In the genomic region with DNA sequence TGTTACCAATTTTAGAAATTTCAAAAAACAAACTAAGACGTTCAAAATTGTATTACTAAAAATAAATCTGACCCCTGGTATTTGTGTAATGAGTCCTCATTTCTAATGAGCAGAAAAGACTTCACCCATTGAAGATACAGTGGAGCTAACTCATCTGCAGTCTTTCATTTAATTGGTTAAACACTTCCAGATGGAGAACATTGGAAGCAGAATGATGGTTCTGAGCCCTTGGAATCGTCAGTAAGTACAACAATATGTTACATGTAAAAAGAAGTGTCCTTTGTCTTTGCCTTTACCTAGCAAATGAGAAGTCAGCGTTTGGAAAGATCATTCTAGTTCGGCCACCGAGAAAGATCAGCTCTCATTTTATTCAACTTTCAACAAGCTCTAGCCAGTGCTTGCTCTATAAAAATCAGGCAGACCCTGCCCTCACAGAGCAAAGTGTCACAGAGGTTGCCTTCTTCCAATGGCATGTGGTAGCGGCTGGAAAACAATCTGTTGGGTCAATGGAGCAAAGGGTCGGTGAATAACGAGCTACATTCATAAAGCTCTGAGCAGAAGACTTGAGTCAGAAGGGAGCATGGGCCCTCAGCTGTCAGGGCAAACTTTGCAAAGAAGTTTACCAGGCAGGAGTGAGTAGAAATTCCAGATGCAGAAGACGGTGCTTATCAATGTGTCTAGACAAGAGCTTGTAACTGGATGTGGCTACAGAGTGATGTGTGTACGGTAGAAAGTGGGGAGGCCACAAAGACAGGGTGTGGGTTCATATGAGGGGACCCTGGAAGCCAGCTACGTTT, we compare ENCODE assay signal across 9 mouse cellular contexts. TPM values are rescaled to one million over a fixed set of nuclear protein-coding genes. Genes with fewer than 3 reads are reported as not detected.
A peak's percentile ranks its signal among the peaks of the same experiment; 100 is the strongest.
DNase-seq lines count a peak whose midpoint lies in the region; ATAC-seq lines count a peak whose summit lies in the region.
"Had no signal": no experiment of that assay in that cellular context is flagged by ENCODE, and none has a peak within 500 bp of the region (broad histone marks: within the 10 kb centered on the region; RNA-seq: fewer than 3 reads in every experiment).

No protein-coding gene starts in this region.

- H3K27ac ChIP-seq in heart, embryonic 10.5 days, result 0 out of 2 replicates have a peak overlapping the region, but pooled peaks have one; percentile 47
- no peak overlapping the region for H3K27ac ChIP-seq in midbrain, embryonic 13.5 days
- H3K27ac ChIP-seq in midbrain, embryonic 11.5 days (ENCODE audit: low read depth, low read length), result no peak overlapping the region
- peak overlapping the region; percentile 72 for H3K27ac ChIP-seq in intestine, embryonic 16.5 days (ENCODE audit: low read length)
- H3K27ac ChIP-seq in neural tube, embryonic 11.5 days (ENCODE audit: low read depth, low read length), result 0 out of 2 replicates have a peak overlapping the region, but pooled peaks have one; percentile 34
- H3K27ac ChIP-seq: midbrain, embryonic 10.5 days had no signal

- intact Hi-C loops in heart, postnatal 14 days (cut with DNase I), result no loop called here

- H3K4me1 ChIP-seq in heart, embryonic 10.5 days, result peaks cover 13% of the 10 kb centered on the region
- no peaks in the 10 kb centered on the region for H3K4me1 ChIP-seq in midbrain, embryonic 13.5 days (replicated peaks)
- no peaks in the 10 kb centered on the region for H3K4me1 ChIP-seq in midbrain, embryonic 11.5 days (ENCODE audit: control insufficient read depth, insufficient read depth, low read length)
- H3K4me1 ChIP-seq in intestine, embryonic 16.5 days (ENCODE audit: control insufficient read depth, insufficient read depth, low read length), result peaks cover 9% of the 10 kb centered on the region
- no peaks in the 10 kb centered on the region for H3K4me1 ChIP-seq in neural tube, embryonic 11.5 days (ENCODE audit: control insufficient read depth, insufficient read depth, low read length)

- 52% methylated on average over 11 of the region's 11 CpGs for WGBS in heart, embryonic 10.5 days
- WGBS in midbrain, embryonic 13.5 days, result 75% methylated on average over 11 of the region's 11 CpGs
- WGBS in midbrain, embryonic 11.5 days, result 72% methylated on average over 11 of the region's 11 CpGs
- WGBS in intestine, embryonic 16.5 days, result 60% methylated on average over 11 of the region's 11 CpGs
- 57% methylated on average over 11 of the region's 11 CpGs for WGBS in neural tube, embryonic 11.5 days

- H3K9ac ChIP-seq in midbrain, embryonic 13.5 days (replicated peaks), result no peak overlapping the region
- H3K9ac ChIP-seq in midbrain, embryonic 11.5 days (ENCODE audit: low read length), result no peak overlapping the region
- H3K9ac ChIP-seq in intestine, embryonic 16.5 days (ENCODE audit: low read depth, low read length), result no peak overlapping the region
- H3K9ac ChIP-seq in neural tube, embryonic 11.5 days (ENCODE audit: low read length), result no peak overlapping the region

- 0 out of 2 replicates have a peak, but pooled peaks have one; percentile 4 for ATAC-seq in midbrain, embryonic 13.5 days
- no peak for ATAC-seq in midbrain, embryonic 11.5 days (ENCODE audit: low FRiP score)
- ATAC-seq in intestine, embryonic 16.5 days, result no peak
- ATAC-seq in neural tube, embryonic 11.5 days (ENCODE audit: insufficient read depth, low FRiP score, low TSS enrichment), result no peak

- no peaks in the 10 kb centered on the region for H3K27me3 ChIP-seq in heart, embryonic 10.5 days (ENCODE audit: insufficient read depth, poor library complexity, severe bottlenecking)
- no peaks in the 10 kb centered on the region for H3K27me3 ChIP-seq in midbrain, embryonic 13.5 days
- no peaks in the 10 kb centered on the region for H3K27me3 ChIP-seq in midbrain, embryonic 11.5 days (ENCODE audit: control insufficient read depth, insufficient read depth, low read length)
- no peaks in the 10 kb centered on the region for H3K27me3 ChIP-seq in intestine, embryonic 16.5 days (replicated peaks; ENCODE audit: control insufficient read depth, insufficient read depth, low read length)
- H3K27me3 ChIP-seq in neural tube, embryonic 11.5 days (ENCODE audit: control insufficient read depth, insufficient read depth, low read length), result no peaks in the 10 kb centered on the region

- H3K4me3 ChIP-seq in heart, embryonic 10.5 days, result no peak overlapping the region
- no peak overlapping the region for H3K4me3 ChIP-seq in midbrain, embryonic 13.5 days (replicated peaks)
- no peak overlapping the region for H3K4me3 ChIP-seq in midbrain, embryonic 11.5 days (ENCODE audit: low read depth, low read length)
- H3K4me3 ChIP-seq in intestine, embryonic 16.5 days (ENCODE audit: low read length), result no peak overlapping the region
- H3K4me3 ChIP-seq in neural tube, embryonic 11.5 days (ENCODE audit: low read depth, low read length), result no peak overlapping the region
- H3K4me3 ChIP-seq: midbrain, embryonic 10.5 days had no signal

- H3K36me3 ChIP-seq in heart, embryonic 10.5 days, result no peaks in the 10 kb centered on the region
- H3K36me3 ChIP-seq in midbrain, embryonic 13.5 days, result no peaks in the 10 kb centered on the region
- H3K36me3 ChIP-seq in midbrain, embryonic 11.5 days (ENCODE audit: control insufficient read depth, insufficient read depth, low read length), result no peaks in the 10 kb centered on the region
- no peaks in the 10 kb centered on the region for H3K36me3 ChIP-seq in intestine, embryonic 16.5 days (ENCODE audit: control insufficient read depth, insufficient read depth, low read length)
- no peaks in the 10 kb centered on the region for H3K36me3 ChIP-seq in neural tube, embryonic 11.5 days (ENCODE audit: control insufficient read depth, insufficient read depth, low read length)
- H3K36me3 ChIP-seq: midbrain, embryonic 10.5 days had no signal

- peak; percentile 68 for DNase-seq in heart, embryonic 10.5 days (ENCODE audit: low spot score)
- no peak for DNase-seq in heart, postnatal 14 days
- no peak for DNase-seq in midbrain, embryonic 11.5 days (ENCODE audit: low spot score, missing footprints)
- peak; percentile 16 for DNase-seq in neural tube, embryonic 11.5 days (ENCODE audit: low spot score)
- DNase-seq in right cerebral cortex, adult 18-20 months, result no peak
- DNase-seq in thymus, postnatal 14 days, result no peak

- no peak overlapping the region for H3K4me2 ChIP-seq in midbrain, embryonic 13.5 days (replicated peaks)
- H3K4me2 ChIP-seq in midbrain, embryonic 11.5 days, result no peak overlapping the region
- H3K4me2 ChIP-seq in intestine, embryonic 16.5 days (ENCODE audit: low read depth, low read length), result no peak overlapping the region
- H3K4me2 ChIP-seq in neural tube, embryonic 11.5 days (ENCODE audit: low read depth), result no peak overlapping the region

- no peaks in the 10 kb centered on the region for H3K9me3 ChIP-seq in heart, embryonic 10.5 days
- H3K9me3 ChIP-seq in midbrain, embryonic 13.5 days, result no peaks in the 10 kb centered on the region
- H3K9me3 ChIP-seq in midbrain, embryonic 11.5 days (ENCODE audit: control insufficient read depth, low read length), result no peaks in the 10 kb centered on the region
- H3K9me3 ChIP-seq in intestine, embryonic 16.5 days (ENCODE audit: control insufficient read depth, low read length), result peaks cover 2% of the 10 kb centered on the region
- H3K9me3 ChIP-seq in neural tube, embryonic 11.5 days (ENCODE audit: control insufficient read depth, low read length), result no peaks in the 10 kb centered on the region
- H3K9me3 ChIP-seq: midbrain, embryonic 10.5 days had no signal

RNA-seq across cellular contexts. Expression of gene Nup160, which starts 10.2 kb away (rescaled TPM):
- 45.3 and 49.2 TPM in 2 replicates for polyA plus RNA-seq in heart, embryonic 10.5 days (2016; fragmentation: Nextera tagmentation; extraction: Ambion mirVana)
- 10 to 100 TPM; 10.3 to 19.3 TPM for total RNA-seq in heart, postnatal 14 days (2021)
- polyA plus RNA-seq in midbrain, embryonic 13.5 days (2015; fragmentation: Nextera tagmentation; extraction: Ambion mirVana), result 26.8 and 28.8 TPM in 2 replicates
- 55.2 and 57.0 TPM in 2 replicates for polyA plus RNA-seq in midbrain, embryonic 11.5 days (2014; fragmentation: Nextera tagmentation; extraction: Ambion mirVana)
- 34.2 and 36.1 TPM in 2 replicates for polyA plus RNA-seq in intestine, embryonic 16.5 days (2015; fragmentation: Nextera tagmentation; extraction: Ambion mirVana)
- 61.0 and 64.0 TPM in 2 replicates for polyA plus RNA-seq in neural tube, embryonic 11.5 days (2014; fragmentation: Nextera tagmentation; extraction: Ambion mirVana)

Comparison
In these comparisons a context has a peak if more than half of its experiments do, and no peak if none do; other contexts are left out.
1. DNase-seq: peak in heart, embryonic 10.5 days (single experiment) and neural tube, embryonic 11.5 days (single experiment); none in heart, postnatal 14 days (0 of 2), midbrain, embryonic 11.5 days (single experiment), right cerebral cortex, adult 18-20 months (single experiment) and thymus, postnatal 14 days (single experiment).
2. H3K27ac ChIP-seq: peak in heart, embryonic 10.5 days (single experiment), intestine, embryonic 16.5 days (single experiment) and neural tube, embryonic 11.5 days (single experiment); none in midbrain, embryonic 13.5 days (single experiment) and midbrain, embryonic 11.5 days (single experiment).